Mouse (Mus musculus) mouse trophoblast stem cell (cell line): ENCODE data around the gene Ppp1r3f.

ENCODE experiments used
- in situ Hi-C, 2 experiments: fragments of 300-500 bp; cut with MseI, MboI; formaldehyde crosslinking; loops; 2 replicates in 1 of 2; 3 replicates in 1 of 2; pipeline ENCODE4 v1.15.1; 2025

Gene Ppp1r3f

GRCm38 (mm10) chrX:7574087-7574884 is at the start of gene Ppp1r3f:
TSS of gene Ppp1r3f (minus strand) at chrX:7574283.
- in situ Hi-C loops = no loop called here

DNA sequence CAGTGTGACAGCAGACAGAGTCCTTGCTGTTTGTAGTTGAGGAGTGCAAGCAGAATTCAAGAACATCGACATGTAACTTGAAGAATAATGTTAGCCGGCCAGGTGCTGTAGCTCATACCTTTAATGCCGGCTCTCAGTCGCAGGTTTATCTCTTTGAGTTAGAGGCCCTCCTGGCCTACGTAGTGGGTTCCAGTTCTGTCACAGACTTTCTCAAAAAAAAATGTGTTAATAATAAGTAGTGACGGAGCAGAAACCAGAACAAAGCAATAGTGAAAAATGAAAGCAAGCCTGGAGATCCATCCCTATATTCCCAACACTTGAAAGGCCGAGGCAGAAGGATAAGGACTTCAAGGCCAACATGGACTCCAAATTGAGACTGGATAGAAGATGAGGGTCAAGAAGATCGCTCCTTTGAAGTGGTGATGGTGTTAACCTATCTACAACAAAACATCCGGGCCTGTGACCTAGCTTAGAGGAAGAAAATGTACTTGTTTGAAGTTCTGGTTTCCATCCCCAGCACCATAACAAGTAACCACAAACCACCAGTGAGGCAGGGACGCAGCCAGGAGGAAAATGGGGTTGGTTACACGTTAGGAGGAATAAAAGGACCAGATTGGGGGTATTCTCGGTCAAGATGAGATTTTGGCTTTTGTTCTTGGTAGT is 43.9 kb upstream of the Ppp1r3f start:
- in situ Hi-C loops = no loop called here

- in situ Hi-C loops = no loop called here
These were observed 36.6 kb upstream of the Ppp1r3f start for GRCm38 (mm10) chrX:7610536-7611258.

DNA sequence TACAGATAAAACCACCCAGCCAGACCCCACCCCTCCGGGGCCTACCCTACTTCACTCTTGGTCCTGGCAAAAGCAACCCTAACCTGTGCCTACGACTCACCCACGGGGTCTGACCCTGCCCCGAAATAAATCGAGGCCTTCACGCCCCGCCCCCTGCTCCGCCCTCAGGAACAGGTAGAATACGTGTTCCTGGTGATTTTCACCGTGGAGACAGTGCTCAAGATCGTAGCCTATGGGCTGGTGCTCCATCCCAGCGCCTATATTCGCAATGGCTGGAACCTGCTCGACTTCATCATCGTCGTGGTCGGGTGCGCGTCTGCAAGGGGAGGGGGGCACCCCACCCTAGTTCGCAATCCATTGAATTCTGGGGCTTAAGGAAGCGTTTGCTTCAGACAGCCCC is 36.0 kb upstream of the Ppp1r3f start:
- in situ Hi-C loops = no loop called here

DNA sequence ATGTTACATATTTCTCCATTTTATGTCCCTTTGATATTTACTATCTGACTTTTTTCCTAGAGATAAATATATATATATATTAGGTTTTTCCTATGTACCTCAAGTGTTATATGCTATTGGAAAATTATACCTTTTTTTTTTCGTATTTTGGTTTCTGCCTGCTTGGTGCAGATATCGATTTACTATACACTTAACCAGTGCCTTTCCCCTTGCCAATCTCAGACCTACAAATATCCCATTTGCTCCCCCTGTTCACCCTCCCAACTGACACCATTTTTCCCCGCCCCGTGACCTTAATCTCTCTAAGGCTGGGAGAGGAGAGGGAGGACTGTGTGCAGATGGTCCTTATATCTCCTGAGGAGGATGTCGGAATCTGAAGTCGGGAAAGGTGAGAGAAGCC is 32.7 kb upstream of the Ppp1r3f start, which contains the start of gene Cacna1f:
TSS of gene Cacna1f (plus strand) at position 301 of the 400 bp plus-strand sequence.
- in situ Hi-C loops = no loop called here

DNA sequence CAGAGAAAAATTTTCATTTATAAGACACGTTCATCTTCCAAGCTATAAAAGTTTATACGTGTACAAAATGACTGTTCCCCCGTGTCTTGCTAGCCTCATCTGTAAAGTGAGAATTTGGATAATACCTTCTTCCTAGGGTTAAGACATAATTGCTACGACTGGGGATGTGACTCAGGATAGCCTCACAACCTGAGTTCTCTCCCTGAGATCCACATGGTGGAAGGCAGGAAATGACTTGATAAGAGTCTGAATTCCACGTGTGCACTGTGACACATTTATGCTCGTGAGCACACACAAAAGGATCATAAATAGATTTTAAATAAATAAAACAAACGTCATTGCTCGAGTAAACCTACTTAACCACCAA is 31.5 kb upstream of the Ppp1r3f start:
- in situ Hi-C loops = no loop called here

GRCm38 (mm10) chrX:7604879-7605574 is 30.9 kb upstream of the Ppp1r3f start, which contains the start of gene Ccdc22:
TSS of gene Ccdc22 (minus strand) at chrX:7605517.
- in situ Hi-C loops = no loop called here

- in situ Hi-C loops = no loop called here
These were observed 29.9 kb upstream of the Ppp1r3f start for GRCm38 (mm10) chrX:7604004-7604403.

DNA sequence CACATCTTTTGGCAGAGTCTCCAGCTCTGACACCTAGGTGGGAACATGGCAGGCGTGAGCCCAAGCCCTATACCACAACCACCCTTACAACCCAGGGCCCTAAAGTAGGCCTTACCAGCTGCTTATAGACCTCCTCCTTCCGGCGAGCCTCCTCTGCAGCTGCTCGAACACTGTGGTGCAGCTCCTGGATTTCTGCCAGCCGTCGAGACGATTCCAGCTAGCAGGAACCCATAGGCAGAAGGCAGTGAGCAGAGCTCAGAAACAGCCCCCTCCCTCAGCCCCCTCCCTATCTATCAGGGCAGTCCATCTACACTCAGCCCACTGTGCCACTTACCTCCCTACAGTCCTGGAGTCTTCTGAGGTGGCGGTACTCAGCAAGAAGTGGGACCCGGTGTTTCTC is 21.3 kb upstream of the Ppp1r3f start:
- in situ Hi-C loops = no loop called here

DNA sequence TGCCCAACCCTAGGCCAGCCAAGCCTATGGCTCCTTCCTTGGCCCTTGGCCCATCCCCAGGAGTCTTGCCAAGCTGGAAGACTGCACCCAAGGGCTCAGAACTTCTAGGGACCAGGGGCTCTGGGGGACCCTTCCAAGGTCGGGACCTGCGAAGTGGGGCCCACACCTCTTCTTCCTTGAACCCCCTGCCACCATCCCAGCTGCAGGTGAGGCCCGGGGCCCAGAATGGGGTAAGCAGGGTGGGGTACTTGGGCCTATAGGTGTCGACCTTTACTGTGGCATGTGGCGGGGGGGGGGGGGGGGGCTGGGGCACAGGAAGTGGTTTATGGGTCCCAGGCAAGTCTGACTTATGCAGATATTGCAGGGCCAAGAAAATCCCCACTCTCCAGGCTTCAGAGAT is 12.3 kb upstream of the Ppp1r3f start:
- in situ Hi-C loops = no loop called here

DNA sequence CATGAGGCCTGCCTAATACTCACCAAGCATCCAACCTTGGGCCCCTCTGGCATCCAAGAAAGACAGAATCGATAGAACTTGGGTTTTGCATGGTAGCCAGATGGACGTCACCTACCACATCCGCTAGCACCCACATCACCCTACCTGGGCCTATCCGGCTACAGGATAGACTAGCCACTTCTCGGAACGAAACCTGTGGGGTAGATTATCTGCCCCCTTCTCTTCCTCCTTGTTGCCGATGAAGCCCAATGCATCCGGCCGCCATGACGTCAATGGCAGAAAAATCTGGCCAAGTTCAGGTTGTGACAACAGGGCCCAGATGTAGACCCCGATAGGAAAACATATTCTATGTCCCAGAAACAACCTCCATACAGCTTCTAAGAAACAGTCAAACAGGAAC is 9.8 kb upstream of the Ppp1r3f start:
- in situ Hi-C loops = no loop called here

GRCm38 (mm10) chrX:7581151-7581550 is 7.1 kb upstream of the Ppp1r3f start:
- in situ Hi-C loops = no loop called here

DNA sequence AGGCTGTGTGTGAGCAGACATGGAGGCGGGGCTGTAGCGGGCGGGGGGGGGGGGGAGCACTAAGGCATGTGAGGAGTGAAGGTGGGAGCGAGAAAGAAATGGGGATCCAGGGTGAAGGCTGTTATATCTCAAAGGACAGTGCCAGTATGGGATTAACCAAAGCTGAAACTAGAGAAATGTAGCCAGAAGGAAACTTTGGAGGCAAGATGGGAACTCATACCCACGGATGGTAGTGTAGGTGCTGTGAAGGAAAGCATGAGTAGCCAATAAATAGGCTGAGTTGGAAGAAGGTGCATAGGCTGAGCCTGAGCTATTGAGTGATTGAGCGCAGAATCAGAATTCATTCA is 775 bp upstream of the Ppp1r3f start:
- in situ Hi-C loops = no loop called here

GRCm38 (mm10) chrX:7573176-7574086 is 652 bp downstream of the Ppp1r3f start, which contains the start of gene Foxp3:
TSS of gene Foxp3 (plus strand) at chrX:7573644.
- in situ Hi-C loops = no loop called here

DNA sequence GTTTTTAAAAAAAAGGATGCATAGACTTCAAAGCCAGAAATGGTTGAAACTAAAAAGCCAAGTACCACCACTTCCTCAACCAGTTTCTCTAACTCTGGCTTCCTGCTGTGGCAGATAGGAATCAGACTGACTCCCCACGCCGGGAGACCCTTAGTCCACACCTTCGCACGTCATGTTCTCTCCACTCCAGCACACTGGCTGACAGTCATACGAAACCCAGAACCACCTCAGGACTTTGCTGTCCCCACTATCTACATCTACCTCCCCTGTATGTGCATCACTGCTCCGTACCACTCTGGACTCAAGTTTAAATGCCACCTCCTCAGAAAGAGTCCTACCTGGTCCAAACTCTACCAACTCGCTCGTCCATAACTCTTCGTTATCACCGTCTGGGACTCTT is 1.6 kb downstream of the Ppp1r3f start:
- in situ Hi-C loops = no loop called here

DNA sequence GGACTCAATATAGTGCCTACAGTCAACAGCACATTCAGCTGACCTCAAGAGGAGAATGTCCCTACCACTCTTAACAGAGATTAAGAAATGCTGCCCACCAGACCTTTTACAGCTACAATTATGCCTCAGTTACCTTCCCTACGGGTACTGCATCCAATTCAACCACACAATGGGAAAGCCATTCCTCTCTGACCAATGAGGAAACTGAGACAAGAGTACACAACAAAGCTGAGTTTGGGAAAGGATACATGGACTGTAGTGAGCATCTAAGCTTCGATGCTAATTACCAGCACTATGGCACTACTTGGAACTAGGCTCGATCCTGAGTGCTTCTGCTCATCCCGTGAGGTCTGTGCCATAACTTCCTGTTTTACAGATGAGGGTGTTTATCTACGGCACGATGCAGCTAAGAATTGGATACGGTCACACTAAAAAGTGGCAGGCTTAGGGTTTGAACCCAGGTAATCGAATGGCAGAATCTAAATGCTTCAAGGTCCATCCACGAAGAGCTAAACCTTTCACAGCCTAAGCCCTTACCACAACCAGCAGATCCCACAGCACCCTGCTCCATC is 2.4 kb downstream of the Ppp1r3f start:
- in situ Hi-C loops = no loop called here

DNA sequence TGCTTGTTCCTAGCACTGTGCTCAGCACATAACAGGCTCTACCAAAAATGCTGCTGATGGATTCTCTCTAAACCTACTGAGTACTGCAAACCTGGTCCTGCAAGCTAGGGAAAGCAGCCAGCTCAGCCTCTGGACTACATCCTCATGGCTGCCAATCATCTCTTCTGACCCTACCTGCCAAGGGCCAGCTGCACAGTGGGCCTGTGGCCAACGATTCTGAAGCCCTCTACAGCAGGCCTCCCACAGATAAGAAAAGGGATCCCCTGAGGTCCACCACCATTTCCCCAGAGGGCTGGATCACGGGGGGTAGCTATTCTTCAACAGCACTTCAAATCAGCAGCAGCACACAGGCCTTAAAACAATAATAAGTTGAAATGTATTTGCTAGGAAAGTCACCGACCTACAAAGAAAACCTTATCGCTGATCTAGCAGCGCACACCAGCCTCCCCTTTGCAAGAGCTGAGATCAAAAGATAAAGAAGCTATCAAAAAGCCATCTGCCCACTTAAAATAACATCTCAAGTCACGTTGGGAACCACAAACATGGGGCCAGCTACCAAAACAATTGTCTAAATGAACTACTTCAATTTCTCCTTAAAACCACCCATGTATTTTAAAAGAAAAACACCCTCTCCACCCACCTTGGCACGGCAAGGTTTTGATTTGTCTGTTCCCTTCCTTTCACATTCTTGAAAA is 3.5 kb downstream of the Ppp1r3f start:
- in situ Hi-C loops = no loop called here

GRCm38 (mm10) chrX:7567491-7567890 is 6.6 kb downstream of the Ppp1r3f start:
- in situ Hi-C loops = no loop called here

DNA sequence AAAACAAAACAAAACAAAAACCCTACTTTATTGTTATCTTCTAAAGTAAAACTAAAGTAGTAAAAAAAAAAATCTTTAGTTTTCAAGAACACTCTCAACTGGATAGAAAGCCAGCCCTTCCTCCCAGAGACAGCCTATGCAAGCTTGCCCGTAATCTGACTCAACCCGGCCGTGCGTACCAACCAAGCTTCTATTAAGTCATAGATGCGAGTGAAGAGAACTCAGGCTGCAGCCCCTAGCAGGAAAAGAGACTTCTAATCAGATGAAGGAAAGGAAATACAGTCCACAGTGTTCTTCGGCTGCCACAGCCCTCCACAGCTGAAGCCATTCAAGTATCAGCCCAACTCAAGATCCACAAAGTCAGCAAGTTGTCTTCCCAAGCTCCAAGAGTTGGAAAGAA is 7.7 kb downstream of the Ppp1r3f start:
- in situ Hi-C loops = no loop called here

DNA sequence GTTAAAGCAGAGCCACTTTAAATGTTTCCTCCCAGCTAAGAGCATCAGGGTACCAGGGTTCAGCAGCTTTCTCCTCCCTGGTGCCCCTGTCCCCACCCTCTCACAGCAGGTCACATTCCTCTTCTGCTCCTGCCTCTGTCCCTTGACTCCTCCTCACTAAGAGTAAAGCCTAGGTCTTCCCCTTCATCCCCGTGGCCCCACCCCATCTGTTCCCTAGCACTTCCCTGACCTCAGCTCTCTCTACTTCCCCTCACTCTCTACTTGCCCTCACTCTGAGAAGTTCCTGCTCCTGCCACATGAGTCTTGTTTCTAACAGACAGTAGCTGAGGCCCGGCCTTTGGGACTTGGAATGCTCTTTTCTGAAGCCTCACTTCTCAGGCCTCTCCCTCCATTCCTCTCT is 11.0 kb downstream of the Ppp1r3f start:
- in situ Hi-C loops = no loop called here
